Mouse (Mus musculus) myocyte (in vitro differentiated cells): ENCODE measurements at regions not wholly inside any gene's neighbourhood (a gene's known extent, or its start where the extent isn't known, plus 50 kb on each side); places are given as distances from the start of the nearest gene placed in this dataset.

Source experiments
- H3K27me3 ChIP-seq: one replicate; pipeline ENCODE4 v1.6.1; 2011; ENCODE audit not compliant: control insufficient read depth, insufficient read depth, insufficient read length
- H3K36me3 ChIP-seq: one replicate; pipeline ENCODE4 v1.6.1; 2011; ENCODE audit not compliant: control insufficient read depth, insufficient read depth
- H3K4me2 ChIP-seq: one replicate; pipeline ENCODE4 v1.6.1; 2011; ENCODE audit warnings: low read depth, control low read depth
- H3K4me3 ChIP-seq: one replicate; pipeline ENCODE4 v1.5.1; 2011; ENCODE audit warnings: mild to moderate bottlenecking, control low read depth, moderate library complexity
- H3K79me2 ChIP-seq: one replicate; pipeline ENCODE4 v1.6.1; 2011; ENCODE audit not compliant: control insufficient read depth, insufficient read depth
- H3ac ChIP-seq: one replicate; pipeline ENCODE4 v1.6.1; 2011; ENCODE audit not compliant: control insufficient read depth, insufficient read length
- CEBPB ChIP-seq: IDR thresholded peaks from 2 replicates; pipeline ENCODE4 v1.6.1; 2011; ENCODE audit warnings: mild to moderate bottlenecking, moderate library complexity; ENCODE audit not compliant: poor library complexity, insufficient read depth, severe bottlenecking
- E2F4 ChIP-seq: IDR thresholded peaks from one replicate; pipeline ENCODE4 v1.6.1; 2011; ENCODE audit warnings: mild to moderate bottlenecking, control low read depth, moderate library complexity; ENCODE audit not compliant: insufficient read depth
- MAX ChIP-seq: IDR thresholded peaks from one replicate; pipeline ENCODE4 v1.6.1; 2011; ENCODE audit warnings: low read depth, mild to moderate bottlenecking, control low read depth
- MYOD1 ChIP-seq, 3 experiments: IDR thresholded peaks; one replicate each; pipeline ENCODE4 v1.6.1; 2011; ENCODE audit warnings: control low read depth in 2 of 3, low read depth in 2 of 3, mild to moderate bottlenecking in 2 of 3, moderate library complexity in 1 of 3; ENCODE audit not compliant: insufficient read length in 2 of 3, control insufficient read depth in 1 of 3
- MYOG ChIP-seq, 3 experiments: IDR thresholded peaks; one replicate each; pipeline ENCODE4 v1.6.1; 2011; ENCODE audit warnings: control low read depth in 2 of 3, low read depth in 2 of 3, mild to moderate bottlenecking in 2 of 3; ENCODE audit not compliant: insufficient read length in 2 of 3, control insufficient read depth in 1 of 3, insufficient read depth in 1 of 3
- POLR2A ChIP-seq: IDR thresholded peaks from one replicate; pipeline ENCODE4 v1.6.1; 2011; ENCODE audit warnings: low read depth, mild to moderate bottlenecking, control low read depth, moderate library complexity; ENCODE audit not compliant: insufficient read length
- POLR2AphosphoS2 ChIP-seq: IDR thresholded peaks from one replicate; pipeline ENCODE4 v1.6.1; 2011; ENCODE audit warnings: low read depth, control low read depth; ENCODE audit not compliant: insufficient read length
- REST ChIP-seq: IDR thresholded peaks from one replicate; pipeline ENCODE4 v1.6.1; 2011; ENCODE audit warnings: mild to moderate bottlenecking, control low read depth, moderate library complexity; ENCODE audit not compliant: insufficient read depth, insufficient read length
- SRF ChIP-seq: IDR thresholded peaks from one replicate; pipeline ENCODE4 v1.6.1; 2011; ENCODE audit warnings: low read depth; ENCODE audit not compliant: control insufficient read depth, insufficient read length
- TCF12 ChIP-seq: IDR thresholded peaks from one replicate; pipeline ENCODE4 v1.6.1; 2011; ENCODE audit warnings: mild to moderate bottlenecking, control low read depth; ENCODE audit not compliant: poor library complexity, insufficient read depth, severe bottlenecking
- TCF3 ChIP-seq: IDR thresholded peaks from one replicate; pipeline ENCODE4 v1.6.1; 2011; ENCODE audit warnings: low read depth, control low read depth; ENCODE audit not compliant: insufficient read length
- USF1 ChIP-seq: IDR thresholded peaks from one replicate; pipeline ENCODE4 v1.6.1; 2011; ENCODE audit warnings: low read depth, mild to moderate bottlenecking, control low read depth, moderate library complexity

DNA sequence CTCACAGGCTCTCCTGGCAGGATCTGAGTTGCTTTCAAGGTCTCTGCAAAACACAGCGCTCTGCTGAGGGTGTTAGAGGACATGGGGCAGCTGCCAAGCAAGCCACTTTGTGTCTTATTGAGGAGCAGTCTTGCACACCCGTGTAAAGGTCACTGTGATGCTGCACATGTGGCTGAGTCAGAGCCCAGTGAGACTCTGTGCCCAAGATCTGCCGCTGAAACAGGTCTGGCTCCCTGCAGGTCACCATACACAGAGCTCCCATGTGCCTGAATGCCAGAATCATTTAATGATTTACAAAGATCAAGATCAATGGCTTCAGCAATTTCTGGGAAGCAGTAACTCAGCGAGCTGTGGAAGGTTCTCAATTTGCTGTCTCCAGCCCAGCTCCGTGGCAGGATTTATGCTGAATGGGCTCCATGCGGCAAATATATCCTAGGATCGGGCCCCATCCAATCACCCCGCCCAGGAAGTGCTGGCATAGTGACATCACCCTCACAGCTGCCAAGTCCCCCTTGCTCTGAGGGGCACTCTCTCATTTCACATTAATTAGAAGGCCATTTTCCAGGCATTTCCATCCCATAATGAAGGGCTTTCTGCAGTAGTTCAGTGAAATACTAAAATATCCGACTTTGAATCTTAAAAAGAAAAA, 330.1 kb downstream of the H2al1j start:
- Histone ChIP-seq H3K4me2 (no peak overlapping the region), H3K4me3 (no peak overlapping the region), H3K79me2 (no peaks in the 10 kb centered on the region), H3ac (no peak overlapping the region), H3K36me3 (no peaks in the 10 kb centered on the region), H3K27me3 (no peaks in the 10 kb centered on the region)
- TF ChIP-seq POLR2AphosphoS2 (no peak), E2F4 (no peak), REST (no peak), TCF12 (no peak), MYOG (IDR thresholded peaks at IDR 0.05; ENCODE audit: control insufficient read depth in 1 of 3, insufficient read depth in 1 of 3, insufficient read length in 2 of 3, low read depth in 2 of 3) (no peak), CEBPB (no peak), MYOD1 (IDR thresholded peaks at IDR 0.05; ENCODE audit: control insufficient read depth in 1 of 3, insufficient read length in 2 of 3, low read depth in 2 of 3) (no peak), POLR2A (no peak), MAX (no peak), USF1 (no peak), TCF3 (no peak), SRF (no peak)

DNA sequence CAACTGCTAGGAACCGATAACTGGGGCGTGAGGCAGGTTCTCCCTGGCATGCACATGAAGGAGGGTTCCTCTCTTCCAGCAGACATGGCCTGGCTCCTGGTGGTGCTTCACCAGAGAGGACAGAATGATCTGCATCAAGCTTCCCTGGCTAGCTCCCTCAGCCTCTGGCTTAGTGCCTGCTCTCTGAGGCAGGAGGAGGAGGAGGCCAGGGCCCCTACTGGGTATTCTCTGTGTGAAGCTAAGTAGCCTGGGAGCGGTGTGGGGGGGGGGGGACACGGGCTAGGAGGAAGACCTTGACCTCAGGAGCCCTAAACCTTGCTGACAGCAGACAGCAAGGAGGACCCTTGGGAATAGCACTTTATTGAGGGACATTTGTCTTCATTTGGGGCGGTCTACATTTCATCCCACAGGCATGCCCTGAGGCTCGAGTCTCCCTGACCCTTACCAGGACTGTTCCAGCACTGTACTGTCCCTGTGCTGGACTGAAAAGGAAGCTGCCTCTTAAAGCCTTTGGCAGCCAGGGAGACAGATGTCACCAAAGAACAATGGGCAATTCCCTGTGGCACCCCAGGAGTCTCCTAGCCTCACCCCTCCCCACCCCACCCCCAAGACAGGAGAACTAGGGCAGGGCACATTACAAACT, 335.7 kb downstream of the H2al1j start:
- H3K4me2 ChIP-seq: no peak overlapping the region
- no peak overlapping the region for H3K4me3 ChIP-seq
- H3K79me2 ChIP-seq: no peaks in the 10 kb centered on the region
- H3K36me3 ChIP-seq: no peaks in the 10 kb centered on the region
- no peak overlapping the region for H3ac ChIP-seq
- no peaks in the 10 kb centered on the region for H3K27me3 ChIP-seq
- no peak for TF ChIP-seq TCF12
- TF ChIP-seq POLR2A: no peak
- no peak for TF ChIP-seq CEBPB
- TF ChIP-seq SRF: no peak
- TF ChIP-seq MYOD1 (IDR thresholded peaks at IDR 0.05; ENCODE audit: control insufficient read depth in 1 of 3, insufficient read length in 2 of 3, low read depth in 2 of 3): no peak
- TF ChIP-seq REST: no peak
- no peak for TF ChIP-seq MYOG (IDR thresholded peaks at IDR 0.05; ENCODE audit: control insufficient read depth in 1 of 3, insufficient read depth in 1 of 3, insufficient read length in 2 of 3, low read depth in 2 of 3)
- TF ChIP-seq POLR2AphosphoS2: no peak
- no peak for TF ChIP-seq TCF3
- no peak for TF ChIP-seq MAX
- no peak for TF ChIP-seq USF1
- TF ChIP-seq E2F4: no peak

DNA sequence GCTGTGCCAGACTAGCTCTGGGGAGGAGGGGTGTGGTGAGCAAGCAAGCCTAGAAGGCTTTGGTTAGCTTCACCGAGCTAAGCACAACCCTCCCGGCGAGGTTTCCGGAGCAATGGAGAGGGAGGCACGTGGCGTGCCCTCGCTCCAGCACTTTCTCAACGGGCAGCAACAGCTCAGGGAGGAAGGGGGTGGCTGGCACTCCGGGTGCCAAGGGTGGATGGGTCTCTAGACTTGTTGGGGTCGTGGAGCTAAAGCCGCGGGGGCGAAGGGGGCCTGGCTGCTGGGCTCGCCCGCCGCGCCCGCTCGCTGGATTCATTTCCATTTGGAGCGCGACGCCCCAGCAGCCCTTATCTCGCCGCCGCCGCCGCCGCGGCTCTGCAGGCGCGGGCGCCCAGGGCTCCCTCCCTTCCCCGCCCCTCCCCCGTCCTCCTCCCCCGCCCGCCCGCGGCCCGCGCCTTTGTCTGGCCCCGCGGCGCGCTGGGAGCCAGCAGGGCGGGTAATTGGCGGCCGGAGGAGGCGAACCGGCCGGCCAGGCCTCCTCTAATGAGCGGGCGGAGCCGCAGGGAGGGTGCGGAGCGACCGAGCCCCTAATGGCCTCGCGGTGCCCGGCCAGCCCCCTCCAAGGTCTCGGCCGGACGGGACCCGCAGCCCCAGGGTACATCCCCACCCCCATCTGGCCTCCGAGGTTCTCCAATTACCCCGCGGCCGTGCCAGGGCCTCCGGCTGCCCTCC, 336.9 kb downstream of the H2al1j start:
- no peaks in the 10 kb centered on the region for H3K27me3 ChIP-seq
- TF ChIP-seq CEBPB (no peak), MYOG (IDR thresholded peaks at IDR 0.05; ENCODE audit: control insufficient read depth in 1 of 3, insufficient read depth in 1 of 3, insufficient read length in 2 of 3, low read depth in 2 of 3) (peak in 1 of 3 experiments; percentile 1), POLR2AphosphoS2 (peak; percentile 14)
- H3K4me3 ChIP-seq: peak overlapping the region; percentile 24
- peak overlapping the region; percentile 62 for H3K4me2 ChIP-seq
- H3K36me3 ChIP-seq: no peaks in the 10 kb centered on the region
- no peak overlapping the region for H3ac ChIP-seq
- no peaks in the 10 kb centered on the region for H3K79me2 ChIP-seq

DNA sequence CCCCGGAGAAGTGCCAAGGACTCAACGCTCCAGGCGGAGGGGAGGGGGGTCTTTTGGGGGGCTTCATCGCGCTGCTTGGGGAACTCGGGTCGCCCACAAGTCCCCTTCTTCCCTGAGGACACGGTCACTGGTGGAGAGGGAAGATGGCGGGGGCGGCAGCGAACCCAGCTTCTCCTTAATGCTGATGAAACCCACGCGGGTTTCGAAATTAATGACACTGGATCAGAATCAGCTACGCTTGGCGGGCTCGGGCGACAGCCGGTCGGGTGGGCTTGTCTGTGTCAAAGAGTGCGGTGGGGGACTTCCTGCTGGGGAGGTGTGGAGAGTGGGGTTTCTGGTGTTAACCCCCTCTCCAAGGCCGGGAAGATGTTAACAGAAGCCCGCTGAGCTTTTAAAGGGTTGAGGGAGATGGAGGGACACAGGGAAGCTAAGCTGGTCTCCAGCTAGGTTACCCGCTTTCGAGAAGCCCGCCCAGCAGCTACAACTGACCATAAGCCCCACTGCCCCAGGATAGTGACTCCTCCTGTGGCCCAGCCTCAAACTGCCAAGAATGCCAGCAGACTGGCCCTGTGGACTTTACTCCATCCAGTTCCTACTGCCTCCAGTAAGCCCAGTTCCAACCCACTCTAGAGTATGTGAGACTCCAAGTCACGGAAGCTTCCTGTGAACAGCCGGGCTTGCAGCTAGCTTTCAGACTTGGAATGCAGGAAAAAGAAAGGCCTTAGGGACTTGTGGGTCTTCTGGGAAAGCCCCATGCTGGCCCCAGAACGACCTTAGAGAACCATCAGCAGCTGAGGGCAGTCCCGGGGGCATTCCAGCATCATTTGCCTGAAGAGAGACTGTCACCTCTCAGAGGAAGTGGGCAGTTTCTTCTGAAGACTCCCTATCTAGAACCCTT, 337.7 kb downstream of the H2al1j start:
- H3K36me3 ChIP-seq: no peaks in the 10 kb centered on the region
- peak overlapping the region; percentile 24 for H3K4me3 ChIP-seq
- peak overlapping the region; percentile 62 for H3K4me2 ChIP-seq
- H3K79me2 ChIP-seq: no peaks in the 10 kb centered on the region
- TF ChIP-seq TCF3: no peak
- no peak for TF ChIP-seq REST
- no peak for TF ChIP-seq E2F4
- no peak for TF ChIP-seq MAX
- TF ChIP-seq POLR2A: no peak
- TF ChIP-seq POLR2AphosphoS2: no peak
- TF ChIP-seq CEBPB: no peak
- TF ChIP-seq TCF12: no peak
- no peak for TF ChIP-seq MYOD1 (IDR thresholded peaks at IDR 0.05; ENCODE audit: control insufficient read depth in 1 of 3, insufficient read length in 2 of 3, low read depth in 2 of 3)
- no peak for TF ChIP-seq USF1
- no peak for TF ChIP-seq SRF
- TF ChIP-seq MYOG (IDR thresholded peaks at IDR 0.05; ENCODE audit: control insufficient read depth in 1 of 3, insufficient read depth in 1 of 3, insufficient read length in 2 of 3, low read depth in 2 of 3): no peak
- no peaks in the 10 kb centered on the region for H3K27me3 ChIP-seq
- H3ac ChIP-seq: no peak overlapping the region
